Mouse (Mus musculus) neural tube, embryonic 13.5 days (tissue): Measurements from ENCODE around the gene Snx22. TPM values are rescaled to one million over a fixed set of nuclear protein-coding genes. Genes with fewer than 3 reads are reported as not detected.

ENCODE experiments used
- ATAC-seq: fragments of 200-750 bp; cut with Nextera tagmentation; 2 replicates; pipeline ENCODE4 v1.8.0; 2017; ENCODE audit warnings: low read depth, mild to moderate bottlenecking, moderate TSS enrichment, moderate library complexity
- H3K27ac ChIP-seq: fragments of 300-500 bp; sonication (generic); replicated peaks from 2 replicates; pipeline ENCODE4 v1.5.1; 2015; ENCODE audit warnings: moderate library complexity, mild to moderate bottlenecking, inconsistent platforms
- H3K27me3 ChIP-seq: fragments of 300-500 bp; sonication (generic); 2 replicates; pipeline ENCODE4 v1.6.1; 2015; ENCODE audit warnings: mild to moderate bottlenecking, inconsistent platforms
- H3K36me3 ChIP-seq: fragments of 300-500 bp; sonication (generic); 2 replicates; pipeline ENCODE4 v1.6.1; 2015; ENCODE audit warnings: mild to moderate bottlenecking, inconsistent platforms
- H3K4me1 ChIP-seq: fragments of 300-500 bp; sonication (generic); replicated peaks from 2 replicates; pipeline ENCODE4 v1.6.1; 2015; ENCODE audit warnings: inconsistent platforms
- H3K4me2 ChIP-seq: fragments of 300-500 bp; sonication (generic); 2 replicates; pipeline ENCODE4 v1.6.1; 2015; ENCODE audit warnings: inconsistent platforms, mild to moderate bottlenecking, moderate library complexity
- H3K4me3 ChIP-seq: fragments of 300-500 bp; sonication (generic); 2 replicates; pipeline ENCODE4 v1.5.1; 2015; ENCODE audit warnings: mild to moderate bottlenecking, inconsistent platforms
- H3K9ac ChIP-seq: fragments of 300-500 bp; sonication (generic); 2 replicates; pipeline ENCODE4 v1.6.1; 2015; ENCODE audit warnings: moderate library complexity, mild to moderate bottlenecking, inconsistent platforms
- H3K9me3 ChIP-seq: fragments of 300-500 bp; sonication (generic); 2 replicates; pipeline ENCODE4 v1.6.1; 2016; ENCODE audit warnings: inconsistent platforms
- WGBS: fragments of 180-500 bp; shearing (Covaris S2); methylation state at CpG from one replicate; pipeline ENCODE4 v1.1.7; 2015; 5-methylcytosine and 5-hydroxymethylcytosine counted together
- polyA plus RNA-seq: library from polyadenylated mRNA; unstranded; fragments of >200 nt; fragmentation: Nextera tagmentation; extraction: Ambion mirVana; gene quantifications from 2 replicates; pipeline ENCODE4 v1.2.1, GENCODE M21; 2015

Snx22 gene
- polyA plus RNA-seq, 1 experiment from 2014 or later, result 5.3 TPM

- ATAC-seq, result no peak
- 94% methylated on average over 3 of the region's 3 CpGs for WGBS
Measured at GRCm38 (mm10) chr9:66043241-66043640, 26.3 kb downstream of the Snx22 start.

GRCm38 (mm10) chr9:66042331-66042730, 27.2 kb downstream of the Snx22 start:
- Histone ChIP-seq H3K27me3 (no peaks in the 10 kb centered on the region), H3K4me3 (no peak overlapping the region), H3K9ac (no peak overlapping the region), H3K9me3 (no peaks in the 10 kb centered on the region), H3K4me2 (no peak overlapping the region), H3K4me1 (no peaks in the 10 kb centered on the region), H3K27ac (no peak overlapping the region), H3K36me3 (peaks cover 42% of the 10 kb centered on the region)
- no peak for ATAC-seq
- 83% methylated on average over 4 of the region's 4 CpGs for WGBS

More at GRCm38 (mm10) chr9:66043241-66043640, 26.3 kb downstream of the Snx22 start:
- H3K36me3 ChIP-seq, result peaks cover 33% of the 10 kb centered on the region
- H3K27me3 ChIP-seq, result no peaks in the 10 kb centered on the region
- no peak overlapping the region for H3K4me3 ChIP-seq
- no peaks in the 10 kb centered on the region for H3K9me3 ChIP-seq
- H3K4me2 ChIP-seq, result no peak overlapping the region
- H3K27ac ChIP-seq, result no peak overlapping the region
- H3K9ac ChIP-seq, result no peak overlapping the region
- no peaks in the 10 kb centered on the region for H3K4me1 ChIP-seq

DNA sequence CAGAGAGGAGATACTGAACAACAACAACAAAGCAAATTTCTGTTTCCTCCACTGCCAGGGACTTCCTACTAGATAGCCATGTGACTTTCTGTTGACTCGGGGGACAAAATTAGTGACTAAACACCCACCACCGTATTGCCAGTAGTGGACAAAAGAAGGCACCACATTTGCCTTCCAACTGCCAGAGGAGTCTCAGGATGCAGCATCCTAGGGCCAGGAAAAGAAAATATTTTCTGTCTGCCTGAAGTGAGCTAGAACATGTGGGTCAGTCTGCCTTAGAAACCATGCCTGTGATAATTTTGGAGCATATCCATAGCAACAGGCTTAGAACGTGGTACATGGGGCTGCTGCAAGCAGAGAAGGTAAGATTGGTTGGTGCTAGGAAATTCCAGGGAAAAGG, 28.7 kb downstream of the Snx22 start:
- H3K36me3 ChIP-seq, result peaks cover 44% of the 10 kb centered on the region
- no peak overlapping the region for H3K4me3 ChIP-seq
- no peaks in the 10 kb centered on the region for H3K9me3 ChIP-seq
- no peak overlapping the region for H3K27ac ChIP-seq
- H3K4me1 ChIP-seq, result no peaks in the 10 kb centered on the region
- H3K27me3 ChIP-seq, result no peaks in the 10 kb centered on the region
- WGBS, result 87% methylated on average over 3 of the region's 3 CpGs
- ATAC-seq, result no peak
- H3K4me2 ChIP-seq, result no peak overlapping the region
- no peak overlapping the region for H3K9ac ChIP-seq

DNA sequence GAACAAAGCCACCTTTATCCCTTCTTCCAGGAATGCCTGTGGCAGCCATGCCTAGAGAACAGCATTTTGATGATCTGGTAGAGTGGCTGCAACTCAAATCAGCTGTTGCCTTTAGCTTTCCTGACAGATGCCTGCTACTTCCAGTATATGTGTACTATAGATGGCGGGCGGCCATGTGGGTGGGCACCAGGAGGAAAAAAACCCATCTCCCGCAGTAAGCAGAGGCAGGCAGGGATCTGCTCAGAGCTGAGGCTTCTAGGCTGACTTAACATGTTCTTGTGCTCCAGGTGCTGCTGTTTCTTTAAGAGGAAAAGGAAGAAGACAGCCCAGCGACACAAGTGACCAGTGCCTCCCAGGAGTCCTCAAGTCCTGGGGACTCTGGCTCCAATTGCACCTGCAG, 30.2 kb downstream of the Snx22 start:
- H3K27ac ChIP-seq, result no peak overlapping the region

DNA sequence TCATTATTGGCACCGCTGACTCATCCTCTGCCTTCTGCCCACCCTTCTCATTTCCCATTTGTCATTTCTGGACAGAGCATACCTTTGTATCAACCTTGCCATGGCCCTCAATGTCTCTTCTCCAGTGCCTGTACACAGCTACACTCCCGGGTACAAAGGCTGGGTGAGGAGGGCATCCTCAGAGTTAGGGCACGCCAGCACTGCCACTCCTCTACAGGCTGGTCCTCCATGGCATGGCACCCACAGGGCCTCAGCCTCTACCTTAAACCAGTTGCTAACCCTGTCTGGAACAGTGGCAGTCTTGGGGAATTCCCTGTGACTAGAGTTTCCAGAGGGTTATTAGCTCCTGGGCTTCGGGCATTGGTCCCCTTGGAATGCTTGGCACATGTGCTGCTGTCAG, 30.9 kb downstream of the Snx22 start:
- WGBS, result 98% methylated on average over 4 of the region's 4 CpGs
- Histone ChIP-seq H3K4me3 (no peak overlapping the region), H3K9ac (no peak overlapping the region), H3K27ac (no peak overlapping the region), H3K36me3 (peaks cover 47% of the 10 kb centered on the region), H3K4me1 (no peaks in the 10 kb centered on the region), H3K27me3 (no peaks in the 10 kb centered on the region), H3K4me2 (no peak overlapping the region), H3K9me3 (no peaks in the 10 kb centered on the region)
- ATAC-seq, result no peak

More for the DNA sequence above, 30.2 kb downstream of the Snx22 start:
- Histone ChIP-seq H3K9ac (no peak overlapping the region), H3K4me3 (no peak overlapping the region), H3K4me1 (no peaks in the 10 kb centered on the region), H3K27me3 (no peaks in the 10 kb centered on the region), H3K4me2 (no peak overlapping the region), H3K9me3 (no peaks in the 10 kb centered on the region), H3K36me3 (peaks cover 47% of the 10 kb centered on the region)
- no peak for ATAC-seq
- WGBS, result 89% methylated on average over 4 of the region's 4 CpGs

GRCm38 (mm10) chr9:66038082-66038481, 31.4 kb downstream of the Snx22 start:
- 93% methylated on average over 4 of the region's 4 CpGs for WGBS
- Histone ChIP-seq H3K9me3 (no peaks in the 10 kb centered on the region), H3K27me3 (no peaks in the 10 kb centered on the region), H3K27ac (no peak overlapping the region), H3K4me2 (no peak overlapping the region), H3K4me3 (no peak overlapping the region), H3K4me1 (no peaks in the 10 kb centered on the region), H3K9ac (no peak overlapping the region), H3K36me3 (peaks cover 48% of the 10 kb centered on the region)
- ATAC-seq, result no peak

GRCm38 (mm10) chr9:66020601-66021000, 48.9 kb downstream of the Snx22 start:
- ATAC-seq, result no peak
- Histone ChIP-seq H3K4me3 (no peak overlapping the region), H3K27me3 (no peaks in the 10 kb centered on the region), H3K36me3 (peaks cover 11% of the 10 kb centered on the region), H3K9me3 (no peaks in the 10 kb centered on the region), H3K4me1 (no peaks in the 10 kb centered on the region), H3K27ac (no peak overlapping the region), H3K9ac (no peak overlapping the region), H3K4me2 (no peak overlapping the region)

Other genes starting within 250 kb of the Snx22 start
- 8.6 and 10.0 TPM in 2 replicates for gene Zfp609, start 242.2 kb downstream of the Snx22 start, polyA plus RNA-seq
- gene Pclaf, start 179.5 kb downstream of the Snx22 start, polyA plus RNA-seq, result 33.8 and 43.7 TPM in 2 replicates
- gene Trip4, start 160.9 kb downstream of the Snx22 start, polyA plus RNA-seq, result 31.5 and 35.5 TPM in 2 replicates
- 22.3 and 26.6 TPM in 2 replicates for gene Csnk1g1, start 160.8 kb downstream of the Snx22 start, polyA plus RNA-seq
- gene Ppib, start 9.5 kb downstream of the Snx22 start, polyA plus RNA-seq, result 420 and 438 TPM in 2 replicates
- 83.5 and 84.3 TPM in 2 replicates for gene Snx1, start 56.9 kb upstream of the Snx22 start, polyA plus RNA-seq
- 99.2 and 110 TPM in 2 replicates for gene Ciao2a, start 56.9 kb upstream of the Snx22 start, polyA plus RNA-seq
- gene Dapk2, start 88.5 kb upstream of the Snx22 start, polyA plus RNA-seq, result 1.3 and 2.5 TPM in 2 replicates